Mouse (Mus musculus): Measurements from ENCODE around the gene Chchd6. TPM values are rescaled to one million over a fixed set of nuclear protein-coding genes. Genes with fewer than 3 reads are reported as not detected.

Gene Chchd6
- polyA plus RNA-seq, 1 experiment from 2014 or later: 176 TPM

GRCm38 (mm10) chr6:89569370-89569769 lies 26.1 kb downstream of the Chchd6 start:
- 81% methylated on average over 4 of the region's 4 CpGs for WGBS
- H3K36me3 ChIP-seq (replicated peaks; ENCODE audit: control insufficient read depth, insufficient read depth): peaks cover 23% of the 10 kb centered on the region; the same call in 1 of the 2 replicates
- no peak overlapping the region for H3K4me2 ChIP-seq (replicated peaks)
- ATAC-seq (ENCODE audit: low FRiP score) (no peak), DNase-seq (ENCODE audit: low spot score) (no peak)
- no peak overlapping the region for H3K27ac ChIP-seq
- no peak overlapping the region for H3K9ac ChIP-seq
- H3K4me1 ChIP-seq (replicated peaks; ENCODE audit: control insufficient read depth, insufficient read depth, low read length): no peaks in the 10 kb centered on the region
- H3K27me3 ChIP-seq (ENCODE audit: control insufficient read depth, insufficient read depth, low read length): no peaks in the 10 kb centered on the region
- no peaks in the 10 kb centered on the region for H3K9me3 ChIP-seq (ENCODE audit: control insufficient read depth, low read length)
- H3K4me3 ChIP-seq (replicated peaks; ENCODE audit: low read length): no peak overlapping the region

- WGBS: 60% methylated on average over 4 of the region's 4 CpGs
- Histone ChIP-seq H3K4me2 (replicated peaks) (no peak overlapping the region), H3K27me3 (ENCODE audit: control insufficient read depth, insufficient read depth, low read length) (no peaks in the 10 kb centered on the region), H3K36me3 (replicated peaks; ENCODE audit: control insufficient read depth, insufficient read depth) (peaks cover 10% of the 10 kb centered on the region; the same call in 1 of the 2 replicates), H3K9me3 (ENCODE audit: control insufficient read depth, low read length) (no peaks in the 10 kb centered on the region), H3K9ac (no peak overlapping the region), H3K4me1 (replicated peaks; ENCODE audit: control insufficient read depth, insufficient read depth, low read length) (no peaks in the 10 kb centered on the region), H3K4me3 (replicated peaks; ENCODE audit: low read length) (no peak overlapping the region), H3K27ac (no peak overlapping the region)
- no peak for ATAC-seq (ENCODE audit: low FRiP score)
- no peak for DNase-seq (ENCODE audit: low spot score)
These were observed 28.7 kb downstream of the Chchd6 start for GRCm38 (mm10) chr6:89566740-89567139.

DNA sequence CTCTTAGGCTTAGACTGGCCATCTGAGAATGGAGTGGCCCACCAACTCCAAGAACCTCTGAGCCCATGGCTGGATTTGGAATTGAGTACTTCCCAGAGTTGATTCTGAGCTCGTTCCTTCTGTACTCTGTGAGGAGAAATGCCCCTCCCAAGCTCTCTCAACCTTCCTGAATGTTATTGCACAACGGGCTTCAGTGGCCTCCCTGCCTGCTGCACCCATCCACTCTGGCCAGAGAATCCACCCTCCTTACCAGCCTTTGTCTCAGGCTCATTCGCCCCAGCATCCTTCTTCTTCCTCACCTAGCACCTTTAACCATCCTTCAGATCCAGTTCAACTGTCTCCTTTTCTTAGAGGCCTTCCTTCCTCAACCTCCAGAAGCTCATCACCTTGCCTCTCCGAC lies 32.1 kb downstream of the Chchd6 start:
- Histone ChIP-seq H3K4me2 (replicated peaks) (no peak overlapping the region), H3K9me3 (ENCODE audit: control insufficient read depth, low read length) (no peaks in the 10 kb centered on the region), H3K4me3 (replicated peaks; ENCODE audit: low read length) (no peak overlapping the region), H3K27ac (no peak overlapping the region), H3K27me3 (ENCODE audit: control insufficient read depth, insufficient read depth, low read length) (no peaks in the 10 kb centered on the region), H3K36me3 (replicated peaks; ENCODE audit: control insufficient read depth, insufficient read depth) (peaks cover 6% of the 10 kb centered on the region; the same call in 1 of the 2 replicates), H3K4me1 (replicated peaks; ENCODE audit: control insufficient read depth, insufficient read depth, low read length) (no peaks in the 10 kb centered on the region), H3K9ac (no peak overlapping the region)
- WGBS: 95% methylated on average over 4 of the region's 4 CpGs
- DNase-seq (ENCODE audit: low spot score) (no peak), ATAC-seq (ENCODE audit: low FRiP score) (no peak)

DNA sequence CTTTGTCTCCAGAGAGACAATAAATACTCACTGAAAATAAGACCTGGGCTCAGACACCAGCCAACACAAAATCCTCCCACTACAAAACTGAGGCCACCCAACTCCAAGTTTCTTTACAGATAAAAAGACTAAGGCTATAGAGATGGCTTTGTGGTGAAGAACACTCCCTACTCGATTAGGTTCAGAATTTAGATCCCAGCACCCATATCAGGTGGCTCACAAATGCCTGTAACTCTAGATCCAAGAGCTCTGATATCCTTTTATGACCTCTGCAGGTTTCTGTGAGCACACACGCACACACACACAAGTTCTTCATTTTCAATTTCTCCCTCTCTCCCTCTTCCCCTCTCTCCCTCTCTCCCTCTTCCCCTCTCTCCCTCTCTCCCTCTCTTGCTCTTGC lies 34.6 kb downstream of the Chchd6 start:
- DNase-seq (ENCODE audit: low spot score) (no peak), ATAC-seq (ENCODE audit: low FRiP score) (no peak)
- no peaks in the 10 kb centered on the region for H3K27me3 ChIP-seq (ENCODE audit: control insufficient read depth, insufficient read depth, low read length)
- no peak overlapping the region for H3K4me2 ChIP-seq (replicated peaks)
- no peak overlapping the region for H3K27ac ChIP-seq
- no peak overlapping the region for H3K9ac ChIP-seq
- no peak overlapping the region for H3K4me3 ChIP-seq (replicated peaks; ENCODE audit: low read length)
- WGBS: 89% methylated on average over 2 of the region's 2 CpGs
- H3K36me3 ChIP-seq (replicated peaks; ENCODE audit: control insufficient read depth, insufficient read depth): no peaks in the 10 kb centered on the region
- H3K9me3 ChIP-seq (ENCODE audit: control insufficient read depth, low read length): no peaks in the 10 kb centered on the region
- H3K4me1 ChIP-seq (replicated peaks; ENCODE audit: control insufficient read depth, insufficient read depth, low read length): no peaks in the 10 kb centered on the region

DNA sequence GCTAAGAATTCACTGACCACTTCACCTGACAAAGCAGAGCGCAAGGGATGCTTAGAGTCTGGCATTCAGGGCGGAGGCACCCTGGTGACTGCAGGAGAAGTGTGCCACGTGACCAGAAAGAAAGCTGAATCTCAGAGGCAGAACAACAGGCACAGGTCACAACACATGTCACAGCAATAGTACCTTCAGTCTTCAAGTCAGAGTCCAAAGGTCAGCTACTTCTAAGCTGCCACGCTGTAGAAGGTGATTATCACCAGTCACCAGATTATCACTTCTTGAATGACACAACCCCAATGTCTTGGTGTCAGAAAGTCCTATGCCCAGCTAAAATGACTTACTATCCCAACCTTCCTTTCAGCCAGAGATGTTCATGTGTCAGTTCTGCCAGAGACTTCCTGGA lies 37.8 kb downstream of the Chchd6 start:
- Histone ChIP-seq H3K27ac (no peak overlapping the region), H3K27me3 (ENCODE audit: control insufficient read depth, insufficient read depth, low read length) (no peaks in the 10 kb centered on the region), H3K4me2 (replicated peaks) (no peak overlapping the region), H3K4me3 (replicated peaks; ENCODE audit: low read length) (no peak overlapping the region), H3K9me3 (ENCODE audit: control insufficient read depth, low read length) (no peaks in the 10 kb centered on the region), H3K36me3 (replicated peaks; ENCODE audit: control insufficient read depth, insufficient read depth) (no peaks in the 10 kb centered on the region), H3K4me1 (replicated peaks; ENCODE audit: control insufficient read depth, insufficient read depth, low read length) (0 out of 2 replicates have a peak, but pooled peaks cover 5% of the 10 kb centered on the region), H3K9ac (no peak overlapping the region)
- no peak for ATAC-seq (ENCODE audit: low FRiP score)
- 83% methylated on average over 4 of the region's 4 CpGs for WGBS
- DNase-seq (ENCODE audit: low spot score): no peak

DNA sequence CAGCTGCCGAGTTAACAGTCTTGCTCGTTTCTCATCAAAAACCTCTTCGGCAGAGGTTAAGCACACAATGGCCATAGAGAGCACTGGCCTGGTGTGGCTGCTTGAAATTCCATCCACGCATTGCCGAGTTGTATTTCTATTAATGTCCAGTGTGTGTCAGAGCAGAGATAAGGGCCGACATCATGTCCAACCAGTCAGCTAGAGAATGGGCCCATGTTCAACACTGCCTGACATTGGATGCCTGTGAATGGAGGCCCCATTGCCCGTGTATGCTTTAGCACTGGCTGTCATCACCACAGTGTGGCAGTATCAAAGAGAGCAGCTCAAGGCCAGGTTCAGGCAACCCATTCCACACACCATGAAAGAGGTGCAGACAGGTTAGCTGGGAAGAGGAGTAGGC lies 38.9 kb downstream of the Chchd6 start:
- 61% methylated on average over 7 of the region's 7 CpGs for WGBS
- Histone ChIP-seq H3K9me3 (ENCODE audit: control insufficient read depth, low read length) (no peaks in the 10 kb centered on the region), H3K27ac (no peak overlapping the region), H3K4me1 (replicated peaks; ENCODE audit: control insufficient read depth, insufficient read depth, low read length) (0 out of 2 replicates have a peak, but pooled peaks cover 5% of the 10 kb centered on the region), H3K9ac (no peak overlapping the region), H3K4me3 (replicated peaks; ENCODE audit: low read length) (no peak overlapping the region), H3K36me3 (replicated peaks; ENCODE audit: control insufficient read depth, insufficient read depth) (no peaks in the 10 kb centered on the region), H3K4me2 (replicated peaks) (no peak overlapping the region), H3K27me3 (ENCODE audit: control insufficient read depth, insufficient read depth, low read length) (no peaks in the 10 kb centered on the region)
- ATAC-seq (ENCODE audit: low FRiP score) (0 out of 2 replicates have a peak, but pooled peaks have one; percentile 32), DNase-seq (ENCODE audit: low spot score) (no peak)

GRCm38 (mm10) chr6:89555971-89556370 lies 39.5 kb downstream of the Chchd6 start:
- 0 out of 2 replicates have a peak, but pooled peaks cover 5% of the 10 kb centered on the region for H3K4me1 ChIP-seq (replicated peaks; ENCODE audit: control insufficient read depth, insufficient read depth, low read length)
- no peaks in the 10 kb centered on the region for H3K36me3 ChIP-seq (replicated peaks; ENCODE audit: control insufficient read depth, insufficient read depth)
- ATAC-seq (ENCODE audit: low FRiP score) (no peak), DNase-seq (ENCODE audit: low spot score) (no peak)
- 95% methylated on average over 1 of the region's 1 CpGs for WGBS
- no peak overlapping the region for H3K4me3 ChIP-seq (replicated peaks; ENCODE audit: low read length)
- no peak overlapping the region for H3K9ac ChIP-seq
- H3K27me3 ChIP-seq (ENCODE audit: control insufficient read depth, insufficient read depth, low read length): no peaks in the 10 kb centered on the region
- H3K9me3 ChIP-seq (ENCODE audit: control insufficient read depth, low read length): no peaks in the 10 kb centered on the region
- H3K27ac ChIP-seq: no peak overlapping the region
- no peak overlapping the region for H3K4me2 ChIP-seq (replicated peaks)

- 0 out of 2 replicates have a peak, but pooled peaks cover 5% of the 10 kb centered on the region for H3K4me1 ChIP-seq (replicated peaks; ENCODE audit: control insufficient read depth, insufficient read depth, low read length)
- 85% methylated on average over 5 of the region's 5 CpGs for WGBS
- H3K36me3 ChIP-seq (replicated peaks; ENCODE audit: control insufficient read depth, insufficient read depth): no peaks in the 10 kb centered on the region
- no peak overlapping the region for H3K4me3 ChIP-seq (replicated peaks; ENCODE audit: low read length)
- no peak for DNase-seq (ENCODE audit: low spot score)
- ATAC-seq (ENCODE audit: low FRiP score): no peak
- H3K4me2 ChIP-seq (replicated peaks): no peak overlapping the region
- H3K9me3 ChIP-seq (ENCODE audit: control insufficient read depth, low read length): no peaks in the 10 kb centered on the region
- H3K9ac ChIP-seq: no peak overlapping the region
- H3K27me3 ChIP-seq (ENCODE audit: control insufficient read depth, insufficient read depth, low read length): no peaks in the 10 kb centered on the region
- H3K27ac ChIP-seq: no peak overlapping the region
These were observed 41.4 kb downstream of the Chchd6 start for GRCm38 (mm10) chr6:89554029-89554428.

DNA sequence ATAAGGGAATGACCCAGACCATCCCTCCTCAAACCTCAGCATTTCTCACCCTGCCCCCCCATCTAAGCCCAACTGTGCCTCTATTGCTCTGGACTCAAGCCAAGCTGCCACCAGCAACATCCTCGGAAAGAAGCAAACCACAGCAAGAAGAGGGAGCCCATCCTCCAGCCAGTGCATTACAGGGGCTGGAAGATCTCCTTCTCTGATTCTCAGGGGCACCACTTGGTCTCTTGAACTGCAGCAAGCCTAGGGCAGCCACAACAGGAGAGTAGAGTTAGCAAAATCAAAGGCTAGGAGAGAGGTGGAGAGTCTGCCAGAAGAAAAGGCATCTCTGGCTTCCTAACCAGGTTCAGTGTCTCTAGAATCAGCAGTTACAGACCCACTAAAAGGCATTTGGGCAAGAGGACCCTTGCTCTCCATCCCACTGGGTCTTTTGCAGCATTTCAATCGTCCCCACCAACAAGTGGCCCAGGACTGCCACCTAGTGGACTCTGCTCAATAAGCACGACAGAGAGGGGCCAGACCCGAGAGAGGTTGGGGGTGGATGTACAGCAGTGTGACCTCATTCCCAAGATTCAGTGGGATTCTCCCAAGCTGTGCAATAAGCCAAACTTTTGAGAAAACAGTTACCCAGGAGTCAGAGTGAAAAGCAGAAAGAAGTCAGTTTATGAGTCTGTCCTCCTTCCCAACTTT lies 42.3 kb downstream of the Chchd6 start:
- H3K9me3 ChIP-seq (ENCODE audit: control insufficient read depth, low read length): no peaks in the 10 kb centered on the region
- no peak overlapping the region for H3K4me3 ChIP-seq (replicated peaks; ENCODE audit: low read length)
- WGBS: 11% methylated on average over 4 of the region's 4 CpGs
- 0 out of 2 replicates have a peak, but pooled peaks cover 5% of the 10 kb centered on the region for H3K4me1 ChIP-seq (replicated peaks; ENCODE audit: control insufficient read depth, insufficient read depth, low read length)
- no peak overlapping the region for H3K4me2 ChIP-seq (replicated peaks)
- ATAC-seq (ENCODE audit: low FRiP score): peak; percentile 81
- no peak overlapping the region for H3K9ac ChIP-seq
- H3K27ac ChIP-seq: no peak overlapping the region
- H3K27me3 ChIP-seq (ENCODE audit: control insufficient read depth, insufficient read depth, low read length): no peaks in the 10 kb centered on the region
- peak; percentile 89 for DNase-seq (ENCODE audit: low spot score)
- H3K36me3 ChIP-seq (replicated peaks; ENCODE audit: control insufficient read depth, insufficient read depth): no peaks in the 10 kb centered on the region

Data from hindbrain, embryonic 14.5 days (tissue).